Mouse (Mus musculus): ENCODE measurements at regions not wholly inside any gene's neighbourhood (a gene's known extent, or its start where the extent isn't known, plus 50 kb on each side); places are given as distances from the start of the nearest gene placed in this dataset.

- TF ChIP-seq POLR2A (IDR thresholded peaks at IDR 0.05; ENCODE audit: low read depth, low read length) (no peak), CTCF (IDR thresholded peaks at IDR 0.05; ENCODE audit: borderline replicate concordance, insufficient read depth, low read length) (no peak)
Measured at GRCm38 (mm10) chr5:126954634-126955033, 287.0 kb upstream of the Tmem132c start.
